Mouse (Mus musculus): ENCODE results near the gene Zrsr1.

DNA sequence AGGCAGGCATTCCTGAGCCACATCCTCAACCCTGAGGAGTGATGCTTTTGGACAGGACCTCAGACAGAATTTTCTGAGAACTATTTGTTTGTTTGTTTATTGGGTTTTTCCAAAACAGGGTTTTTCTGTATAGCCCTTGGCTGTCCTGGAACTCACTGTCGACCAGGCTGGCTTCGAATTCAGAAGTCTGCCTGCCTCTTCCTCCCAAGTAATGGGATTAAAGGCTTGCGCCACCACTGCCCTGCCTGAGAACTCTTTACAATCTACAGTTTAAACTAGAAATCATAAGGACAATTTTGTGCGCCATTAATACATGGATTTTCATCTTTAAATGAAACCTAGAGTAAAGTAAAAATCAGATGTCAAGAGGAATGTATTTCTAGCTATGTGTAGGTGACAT, 23.7 kb downstream of the Zrsr1 start:
- TF ChIP-seq POU5F1 (IDR thresholded peaks at IDR 0.05; ENCODE audit: borderline replicate concordance, low read length) (no peak), CTCF (conservative IDR thresholded peaks at IDR 0.05; ENCODE audit: low read length) (no peak)
